Mouse (Mus musculus) liver, embryonic 18 days (tissue): Measurements from ENCODE around the gene Gm48551. TPM values are rescaled to one million over a fixed set of nuclear protein-coding genes. Genes with fewer than 3 reads are reported as not detected.

Source experiments
- polyA plus RNA-seq: library from polyadenylated mRNA; depleted of rRNA; stranded (reverse); fragments of >200 nt; gene quantifications from 2 replicates; pipeline ENCODE4 v1.2.3, GENCODE M21; 2012; rRNA removed

Gene Gm48551
- 0.58 and 0.75 TPM in 2 replicates for polyA plus RNA-seq

GRCm38 (mm10) chr10:81383802-81384604 lies at the start of gene Gm48551, which contains the start of gene Dohh:
Gene Gm48551 (plus strand): TSS chr10:81384466.
Gene Dohh (plus strand): TSS chr10:81384428.

GRCm38 (mm10) chr10:81342686-81343505 lies 41.4 kb upstream of the Gm48551 start, which contains the start of gene Gipc3:
Gene Gipc3 (minus strand): TSS chr10:81343266.

GRCm38 (mm10) chr10:81350351-81351063 lies 33.8 kb upstream of the Gm48551 start, which contains the start of gene Hmg20b:
Gene Hmg20b (minus strand): TSS chr10:81350480.

DNA sequence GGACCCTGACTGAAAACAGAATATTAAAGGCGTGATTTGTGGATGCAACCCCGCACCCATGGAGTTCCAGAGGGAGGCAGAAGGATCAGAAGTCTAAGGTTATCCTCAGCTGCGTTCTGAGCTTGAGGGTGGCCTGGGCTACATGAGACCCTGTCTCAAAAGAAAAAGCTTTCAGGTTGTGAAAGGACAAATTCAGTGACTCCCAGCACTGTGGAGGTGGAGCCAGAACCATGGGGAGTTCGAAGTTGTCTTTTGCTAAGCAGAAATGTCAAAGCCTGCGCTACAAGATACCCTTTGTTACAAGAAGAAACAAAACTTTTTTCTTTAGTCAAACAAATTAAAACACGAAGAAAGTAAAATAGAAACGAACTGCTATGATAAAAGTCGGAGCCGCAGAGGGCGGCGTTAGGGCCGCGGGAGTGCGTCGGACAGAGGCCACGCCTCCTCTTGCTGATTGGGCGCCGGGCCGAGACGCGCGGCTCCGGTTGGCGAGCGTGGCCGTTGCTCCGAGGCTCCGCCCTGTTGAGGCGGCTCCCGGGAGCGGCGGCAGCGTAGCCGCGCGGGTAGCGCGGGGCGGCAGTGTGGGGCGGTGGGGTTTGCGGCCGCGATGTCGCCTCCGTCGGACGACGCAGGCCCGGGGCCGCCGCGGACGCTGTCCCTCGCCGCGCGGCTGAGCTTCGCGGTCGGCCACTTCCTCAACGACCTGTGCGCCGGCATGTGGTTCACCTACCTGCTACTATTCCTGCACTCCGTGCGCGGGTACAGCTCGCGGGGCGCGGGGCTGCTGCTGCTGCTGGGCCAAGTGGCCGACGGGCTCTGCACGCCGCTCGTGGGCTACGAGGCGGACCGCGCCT lies 27.0 kb upstream of the Gm48551 start, which contains the start of gene Mfsd12:
Mfsd12 (plus strand) TSS at position 501 of the 854 bp plus-strand sequence.

GRCm38 (mm10) chr10:81365672-81366476 lies 18.4 kb upstream of the Gm48551 start, which contains the start of gene 4930404N11Rik:
Gene 4930404N11Rik (minus strand): TSS chr10:81365816.

GRCm38 (mm10) chr10:81377793-81378552 lies 6.3 kb upstream of the Gm48551 start, which contains the start of gene Fzr1:
Gene Fzr1 (minus strand): TSS chr10:81378516.

GRCm38 (mm10) chr10:81388505-81389055 lies 4.3 kb downstream of the Gm48551 start, which contains the start of gene Gm48552:
Gene Gm48552 (plus strand): TSS chr10:81389005.

DNA sequence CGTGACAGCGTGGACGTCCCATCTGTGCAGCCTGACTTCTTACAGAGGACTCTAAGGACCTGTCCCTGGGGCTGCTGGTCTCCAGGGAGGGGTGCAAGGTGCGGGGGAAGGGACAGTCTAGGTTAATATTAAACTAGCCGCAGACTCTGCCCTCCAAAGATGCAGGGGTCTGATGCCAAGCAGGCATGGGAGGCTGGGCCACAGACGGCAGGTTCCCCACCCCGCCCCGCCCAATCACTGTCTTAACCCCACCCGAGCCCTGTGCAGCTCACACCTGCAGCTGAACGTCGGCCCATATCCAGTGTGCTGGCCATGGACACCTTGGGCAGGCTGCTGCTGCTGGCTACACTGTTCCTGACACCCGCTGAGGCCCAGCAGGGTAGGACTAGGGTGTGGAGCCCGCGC lies 8.5 kb downstream of the Gm48551 start, which contains the start of gene Smim24:
Smim24 (plus strand) TSS at position 271 of the 405 bp plus-strand sequence.

Other genes with a start within 250 kb of the Gm48551 start
- 8.5 and 8.6 TPM in 2 replicates for gene Zbtb7a, start 249.2 kb upstream of the Gm48551 start, polyA plus RNA-seq
- gene Pias4, start 216.5 kb upstream of the Gm48551 start, polyA plus RNA-seq = 10.3 and 12.9 TPM in 2 replicates
- 583 and 691 TPM in 2 replicates for gene Eef2, start 207.8 kb upstream of the Gm48551 start, polyA plus RNA-seq
- 16.9 and 18.2 TPM in 2 replicates for gene Dapk3, start 201.5 kb upstream of the Gm48551 start, polyA plus RNA-seq
- not detected in 2 replicates for gene 4930442H23Rik, start 200.6 kb upstream of the Gm48551 start, polyA plus RNA-seq
- gene Nmrk2, start 182.4 kb upstream of the Gm48551 start, polyA plus RNA-seq = not detected in 2 replicates
- gene Atcay, start 153.6 kb upstream of the Gm48551 start, polyA plus RNA-seq = 0.01 TPM in 1 of 2 replicates, not detected in the other
- 1.9 and 2.1 TPM in 2 replicates for gene Zfr2, start 151.3 kb upstream of the Gm48551 start, polyA plus RNA-seq
- gene Matk, start 131.5 kb upstream of the Gm48551 start, polyA plus RNA-seq = 1.4 and 1.9 TPM in 2 replicates
- gene Mrpl54, start 117.5 kb upstream of the Gm48551 start, polyA plus RNA-seq = 44.6 and 45.1 TPM in 2 replicates
- 23.2 and 24.9 TPM in 2 replicates for gene Apba3, start 117.5 kb upstream of the Gm48551 start, polyA plus RNA-seq
- gene Tjp3, start 92.9 kb upstream of the Gm48551 start, polyA plus RNA-seq = 0.88 and 1.1 TPM in 2 replicates
- 10.3 and 11.9 TPM in 2 replicates for gene Pip5k1c, start 91.5 kb upstream of the Gm48551 start, polyA plus RNA-seq
- gene Cactin, start 63.4 kb upstream of the Gm48551 start, polyA plus RNA-seq = 12.9 and 13.4 TPM in 2 replicates
- gene Tbxa2r, start 55.7 kb upstream of the Gm48551 start, polyA plus RNA-seq = 3.1 and 3.4 TPM in 2 replicates
- gene Gipc3, start 41.2 kb upstream of the Gm48551 start, polyA plus RNA-seq = 0.02 TPM in 2 replicates
- gene Hmg20b, start 34.0 kb upstream of the Gm48551 start, polyA plus RNA-seq = 24.1 and 27.6 TPM in 2 replicates
- 8.7 and 8.9 TPM in 2 replicates for gene Mfsd12, start 27.0 kb upstream of the Gm48551 start, polyA plus RNA-seq
- gene 4930404N11Rik, start 18.6 kb upstream of the Gm48551 start, polyA plus RNA-seq = 0.39 and 1.0 TPM in 2 replicates
- 54.1 and 61.6 TPM in 2 replicates for gene Fzr1, start 6.0 kb upstream of the Gm48551 start, polyA plus RNA-seq
- gene Dohh, start within 50 bp of the Gm48551 start, polyA plus RNA-seq = 27.6 and 28.9 TPM in 2 replicates
- gene Gm48552, start 4.5 kb downstream of the Gm48551 start, polyA plus RNA-seq = 0.64 and 0.82 TPM in 2 replicates
- 2.6 and 3.4 TPM in 2 replicates for gene Smim24, start 8.6 kb downstream of the Gm48551 start, polyA plus RNA-seq
- 1.7 and 1.9 TPM in 2 replicates for gene Nfic, start 71.2 kb downstream of the Gm48551 start, polyA plus RNA-seq
- gene Celf5, start 98.2 kb downstream of the Gm48551 start, polyA plus RNA-seq = 0.02 and 0.06 TPM in 2 replicates
- 65.7 and 83.5 TPM in 2 replicates for gene Ncln, start 111.9 kb downstream of the Gm48551 start, polyA plus RNA-seq
- 5.4 and 5.7 TPM in 2 replicates for gene S1pr4, start 115.7 kb downstream of the Gm48551 start, polyA plus RNA-seq
- gene Gna15, start 139.8 kb downstream of the Gm48551 start, polyA plus RNA-seq = 4.0 and 4.2 TPM in 2 replicates
- gene Gna11, start 160.7 kb downstream of the Gm48551 start, polyA plus RNA-seq = 20.3 and 23.1 TPM in 2 replicates
- 179 and 189 TPM in 2 replicates for gene Aes, start 175.0 kb downstream of the Gm48551 start, polyA plus RNA-seq
- 5.9 and 6.8 TPM in 2 replicates for gene Tle2, start 190.1 kb downstream of the Gm48551 start, polyA plus RNA-seq
- 4.9 and 5.2 TPM in 2 replicates for gene Tle6, start 216.6 kb downstream of the Gm48551 start, polyA plus RNA-seq
- gene BC025920, start 221.8 kb downstream of the Gm48551 start, polyA plus RNA-seq = 1.5 and 2.0 TPM in 2 replicates
- 7.5 and 8.7 TPM in 2 replicates for gene Sirt6, start 243.3 kb downstream of the Gm48551 start, polyA plus RNA-seq
- 10.1 and 10.8 TPM in 2 replicates for gene Ankrd24, start 244.1 kb downstream of the Gm48551 start, polyA plus RNA-seq